Mouse (Mus musculus) frontal cortex, postnatal 36 days (tissue): ENCODE measurements around the gene Zfp648.

Source experiments
- DNase-seq, 2 experiments: peaks; one replicate each; pipeline ENCODE4 v3.0.0; 2022; ENCODE audit warnings: low spot score in 2 of 2

Zfp648 gene

GRCm38 (mm10) chr1:154200955-154201722 is at the start of gene Zfp648:
Gene Zfp648, plus strand, starts transcription at chr1:154201187.
- no peak for DNase-seq

GRCm38 (mm10) chr1:154152539-154152938 is 48.4 kb upstream of the Zfp648 start:
- DNase-seq = no peak

- DNase-seq = no peak
Observed at GRCm38 (mm10) chr1:154153800-154154199, 47.2 kb upstream of the Zfp648 start.

DNA sequence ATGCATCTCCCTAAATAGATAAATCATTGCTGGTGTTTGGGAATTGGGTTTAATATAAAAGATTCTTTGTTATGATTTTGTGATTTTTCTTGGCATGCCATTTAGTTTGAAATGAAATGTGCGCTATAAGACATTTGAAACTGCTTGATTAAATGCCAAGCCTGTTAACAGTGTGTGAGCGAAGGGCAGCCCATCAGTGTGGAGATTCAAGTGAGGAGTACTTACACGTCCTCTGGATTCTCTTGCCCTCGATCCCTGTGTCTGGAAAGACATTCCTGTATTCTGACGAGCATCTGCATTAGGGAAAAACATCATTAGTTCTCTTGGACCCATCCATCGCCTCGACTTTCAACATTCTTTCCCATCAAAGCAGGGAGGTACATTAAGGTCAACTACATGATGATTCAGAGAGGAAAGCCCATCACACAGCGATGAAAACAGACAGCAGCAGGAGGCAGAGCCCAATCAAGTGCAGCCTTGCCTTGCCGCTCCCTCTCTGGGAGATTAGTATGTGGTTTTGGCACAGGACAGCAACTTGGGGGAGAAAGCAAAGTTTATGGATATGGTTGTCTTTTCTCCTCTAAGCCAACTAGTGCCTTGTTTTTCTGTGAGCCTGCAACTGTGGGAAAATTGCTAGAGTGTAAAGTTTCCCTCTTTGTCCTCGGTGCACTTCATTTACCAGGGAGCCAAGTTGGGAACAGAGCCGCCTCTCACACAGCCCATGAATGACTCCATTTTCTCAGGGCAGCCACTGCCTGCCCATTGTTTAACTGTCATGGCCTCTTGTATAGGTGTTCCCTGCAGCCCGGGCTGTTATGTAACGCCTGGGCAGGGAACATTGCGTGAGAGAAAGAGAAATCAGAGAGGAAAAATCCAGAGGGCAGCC is 44.6 kb upstream of the Zfp648 start:
- peak; percentile 55 to 59 for DNase-seq

- no peak for DNase-seq
Observed at GRCm38 (mm10) chr1:154157131-154157530, 43.9 kb upstream of the Zfp648 start.

DNA sequence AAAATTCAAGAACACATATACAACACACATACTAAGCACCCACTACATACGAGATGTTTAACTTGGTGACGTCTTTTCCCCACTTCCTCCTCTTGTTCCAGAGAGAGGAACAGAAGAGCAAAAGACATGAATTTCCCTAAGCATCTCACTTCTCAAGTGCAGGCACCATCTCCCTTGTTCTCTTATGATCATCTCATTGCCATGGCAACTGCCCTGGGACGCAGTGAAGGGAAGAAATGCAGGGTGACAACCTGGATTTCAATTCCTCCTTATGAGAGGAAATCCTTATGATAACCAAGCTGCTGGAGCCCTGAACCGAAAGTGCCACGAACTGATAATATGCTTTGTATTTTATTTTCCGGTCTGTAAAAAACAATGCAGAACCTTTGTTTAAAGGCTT is 33.3 kb upstream of the Zfp648 start:
- DNase-seq = no peak

DNA sequence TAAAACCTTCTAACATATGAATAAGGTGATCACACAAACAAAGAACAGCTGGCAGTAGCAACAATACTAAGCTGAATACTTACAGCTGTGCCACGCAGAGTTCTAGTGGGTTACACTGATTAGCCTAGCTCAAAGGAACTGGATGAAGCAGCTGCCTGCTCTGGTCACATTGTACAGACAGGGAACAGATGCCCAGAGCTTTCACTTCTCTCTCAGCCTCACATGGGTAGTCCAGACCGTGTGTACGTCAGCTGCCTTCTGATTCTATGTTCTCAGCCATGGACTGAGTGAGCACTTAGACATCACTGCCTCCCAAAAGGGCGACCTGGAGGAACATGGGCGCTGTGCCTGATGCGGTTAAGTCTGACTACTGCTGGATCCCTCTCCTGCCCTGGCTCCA is 25.7 kb upstream of the Zfp648 start:
- no peak for DNase-seq

DNA sequence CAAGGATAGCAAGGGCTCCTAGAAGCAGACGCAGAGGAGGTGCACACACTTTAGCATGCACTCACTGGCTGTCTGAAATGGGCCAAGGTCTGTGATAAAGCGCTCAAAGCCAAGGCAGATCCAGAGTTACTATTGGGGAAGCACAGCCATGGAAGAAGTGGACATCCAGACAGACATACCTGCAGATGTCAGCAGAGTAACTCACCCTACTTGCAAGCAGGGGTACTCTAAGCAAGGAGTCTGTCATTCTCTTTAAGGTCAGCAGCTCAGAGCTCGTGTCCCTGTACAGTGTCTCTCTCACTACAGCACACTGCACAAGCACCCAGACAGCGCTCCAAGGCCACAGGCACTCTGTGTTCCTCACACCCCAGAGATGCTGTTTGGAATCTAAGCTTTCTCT is 23.2 kb upstream of the Zfp648 start:
- no peak for DNase-seq

DNA sequence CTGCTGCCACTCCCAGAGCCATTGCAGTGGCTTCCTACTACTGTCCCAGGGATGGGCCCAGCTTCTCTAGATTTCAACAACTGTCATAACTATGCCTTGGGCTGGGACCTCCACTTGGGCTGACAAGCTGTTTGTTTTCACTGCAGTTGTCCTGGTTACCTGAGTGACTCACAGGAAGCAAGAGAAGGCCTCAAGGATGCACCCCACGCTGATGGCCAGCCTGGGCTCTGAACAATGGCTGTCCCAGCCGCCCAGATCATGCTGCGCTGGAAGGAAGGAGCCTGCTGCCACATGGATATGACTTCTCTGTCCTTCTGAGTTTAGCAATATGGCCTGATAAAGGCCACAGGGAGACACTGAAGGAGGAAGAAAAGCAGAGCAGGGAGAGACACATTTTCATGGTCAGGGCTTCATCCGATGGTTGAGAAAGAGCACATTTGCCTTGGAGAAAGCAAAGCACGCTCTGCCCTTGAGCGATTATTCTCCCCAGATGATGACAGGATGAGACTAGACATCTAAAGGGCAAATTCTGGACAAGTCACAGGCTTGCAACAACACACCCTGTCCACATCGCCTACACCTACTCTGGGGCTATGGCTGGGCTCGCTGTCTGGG is 22.3 kb upstream of the Zfp648 start:
- no peak for DNase-seq

- peak; percentile 83 to 90 for DNase-seq
Observed at GRCm38 (mm10) chr1:154180952-154181351, 20.0 kb upstream of the Zfp648 start.

DNA sequence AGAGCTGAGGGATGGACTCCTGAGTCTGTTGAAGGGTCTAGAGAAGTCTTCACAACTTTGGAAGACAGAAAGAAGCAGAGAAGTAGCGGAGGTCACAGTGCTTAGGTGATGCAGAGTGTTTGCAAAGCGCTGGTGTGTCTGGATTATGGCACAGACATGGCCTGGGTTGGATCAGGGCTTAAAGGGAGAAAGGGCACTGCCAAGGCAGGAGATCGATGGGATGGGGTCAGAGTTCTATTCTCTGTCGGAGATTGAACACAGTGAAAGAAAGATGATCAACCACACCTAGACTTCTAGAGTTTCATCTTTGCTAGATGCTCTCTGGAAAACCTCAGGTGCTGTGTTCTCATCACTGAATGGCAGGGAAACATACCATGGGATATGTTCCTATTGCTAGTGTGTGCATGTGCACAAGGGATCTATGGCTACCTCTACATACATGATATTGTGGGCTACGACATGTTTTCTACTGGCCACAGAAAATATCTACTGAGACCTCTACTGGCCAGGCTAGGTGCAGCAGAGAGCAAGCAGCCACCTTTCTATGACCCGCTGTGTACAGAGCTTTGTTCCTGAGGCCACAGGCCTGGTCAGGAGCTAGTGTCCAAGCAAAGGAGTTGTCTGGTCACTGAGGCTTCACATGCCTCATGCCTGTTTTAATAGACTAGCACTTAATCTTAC is 18.5 kb upstream of the Zfp648 start:
- DNase-seq = no peak

DNA sequence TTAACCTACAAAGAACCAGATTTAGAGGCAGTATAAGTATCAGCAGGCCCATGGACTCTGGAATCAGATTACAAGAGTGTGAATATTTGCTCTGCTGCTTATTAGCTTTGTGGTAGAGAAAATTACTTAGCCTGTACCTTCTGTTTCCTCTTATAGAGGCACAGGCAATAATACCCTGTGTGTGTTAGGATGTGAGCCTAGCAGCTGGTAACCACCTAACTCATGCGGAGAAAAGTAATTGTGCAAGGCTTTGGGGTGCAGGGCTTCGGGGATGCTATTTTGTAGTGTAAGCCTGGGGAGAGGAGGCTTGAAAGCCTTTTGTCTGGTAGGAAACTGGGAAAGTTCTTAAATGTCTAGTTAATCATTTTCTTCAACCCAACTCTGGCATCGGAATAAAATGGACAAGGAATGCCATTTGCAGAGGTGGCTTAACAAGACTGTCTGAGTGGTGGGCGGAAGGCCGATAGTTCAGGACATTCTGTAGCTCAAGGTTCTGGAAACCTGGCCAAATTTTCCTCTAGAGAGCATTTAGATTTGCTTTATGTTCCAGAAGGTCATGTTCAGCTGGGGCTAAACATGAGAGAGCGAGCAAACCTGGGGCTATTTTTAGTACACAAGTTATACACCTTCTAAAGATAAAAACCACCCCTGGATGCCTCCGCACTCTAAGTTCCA is 17.8 kb upstream of the Zfp648 start:
- DNase-seq = no peak

DNA sequence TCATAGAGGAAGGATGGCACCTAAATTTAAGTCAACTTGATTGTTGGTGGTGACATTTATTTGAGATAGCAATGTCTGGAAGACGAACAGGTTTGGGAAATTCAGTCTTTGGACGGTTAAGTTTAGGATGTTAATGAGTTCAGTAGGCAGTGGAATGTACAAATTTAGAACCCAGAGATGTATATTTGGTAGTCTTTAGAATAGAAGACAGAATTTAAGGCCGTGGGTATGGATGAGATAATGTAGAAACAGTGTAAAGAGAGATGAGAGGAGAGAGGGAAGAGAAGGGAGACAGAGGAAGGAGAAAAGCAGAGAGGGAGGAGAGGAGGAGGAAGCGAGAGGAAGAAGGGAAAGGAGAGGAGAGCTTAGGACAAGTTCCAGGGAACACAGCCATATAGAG is 12.8 kb upstream of the Zfp648 start:
- DNase-seq = no peak

- no peak for DNase-seq
Observed at GRCm38 (mm10) chr1:154188631-154189030, 12.4 kb upstream of the Zfp648 start.

- peak; percentile 75 to 84 for DNase-seq
Observed at GRCm38 (mm10) chr1:154189842-154190530, 11.0 kb upstream of the Zfp648 start.

GRCm38 (mm10) chr1:154198896-154199295 is 2.1 kb upstream of the Zfp648 start:
- no peak for DNase-seq

DNA sequence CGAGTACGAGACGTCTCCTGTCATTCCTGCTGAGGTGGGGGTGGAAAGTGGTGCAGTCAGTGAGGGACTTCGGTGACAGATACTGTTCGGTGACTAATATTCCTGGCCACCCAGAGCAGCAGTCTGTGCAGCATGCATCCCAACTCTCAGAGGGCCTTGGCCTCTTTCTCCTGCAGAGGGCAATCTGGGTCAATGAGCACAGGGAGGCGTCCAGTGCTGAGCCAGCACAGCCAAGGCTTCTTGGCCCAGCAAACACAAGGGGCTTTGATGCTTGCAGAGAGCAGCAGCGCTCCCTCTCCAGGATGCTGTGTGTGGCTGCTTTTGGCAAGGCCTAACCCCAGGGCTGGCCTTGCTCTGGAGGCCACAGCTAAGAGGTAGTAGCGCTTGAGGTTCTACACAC is 1.6 kb downstream of the Zfp648 start:
- peak in 1 of 2 experiments; percentile 49 for DNase-seq

DNA sequence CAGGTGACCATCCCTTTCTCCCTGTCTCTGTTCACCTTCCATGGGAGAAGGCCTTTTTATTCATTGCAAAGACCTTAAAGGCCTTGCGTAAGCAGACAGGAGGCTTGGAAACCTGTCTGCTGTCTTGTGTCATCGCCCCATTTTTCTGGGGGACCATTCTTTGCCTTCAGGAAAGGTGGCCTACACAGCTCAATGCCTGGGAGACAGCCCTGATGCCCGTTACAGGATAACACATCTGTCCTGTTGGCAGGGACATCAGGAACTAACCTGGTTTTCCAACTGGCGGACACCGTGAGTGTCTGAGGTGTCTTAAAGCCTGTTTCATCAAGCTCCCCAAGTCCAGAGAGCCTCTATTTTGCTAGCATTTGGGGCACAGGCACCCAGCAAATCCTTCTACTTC is 2.4 kb downstream of the Zfp648 start:
- no peak for DNase-seq

DNA sequence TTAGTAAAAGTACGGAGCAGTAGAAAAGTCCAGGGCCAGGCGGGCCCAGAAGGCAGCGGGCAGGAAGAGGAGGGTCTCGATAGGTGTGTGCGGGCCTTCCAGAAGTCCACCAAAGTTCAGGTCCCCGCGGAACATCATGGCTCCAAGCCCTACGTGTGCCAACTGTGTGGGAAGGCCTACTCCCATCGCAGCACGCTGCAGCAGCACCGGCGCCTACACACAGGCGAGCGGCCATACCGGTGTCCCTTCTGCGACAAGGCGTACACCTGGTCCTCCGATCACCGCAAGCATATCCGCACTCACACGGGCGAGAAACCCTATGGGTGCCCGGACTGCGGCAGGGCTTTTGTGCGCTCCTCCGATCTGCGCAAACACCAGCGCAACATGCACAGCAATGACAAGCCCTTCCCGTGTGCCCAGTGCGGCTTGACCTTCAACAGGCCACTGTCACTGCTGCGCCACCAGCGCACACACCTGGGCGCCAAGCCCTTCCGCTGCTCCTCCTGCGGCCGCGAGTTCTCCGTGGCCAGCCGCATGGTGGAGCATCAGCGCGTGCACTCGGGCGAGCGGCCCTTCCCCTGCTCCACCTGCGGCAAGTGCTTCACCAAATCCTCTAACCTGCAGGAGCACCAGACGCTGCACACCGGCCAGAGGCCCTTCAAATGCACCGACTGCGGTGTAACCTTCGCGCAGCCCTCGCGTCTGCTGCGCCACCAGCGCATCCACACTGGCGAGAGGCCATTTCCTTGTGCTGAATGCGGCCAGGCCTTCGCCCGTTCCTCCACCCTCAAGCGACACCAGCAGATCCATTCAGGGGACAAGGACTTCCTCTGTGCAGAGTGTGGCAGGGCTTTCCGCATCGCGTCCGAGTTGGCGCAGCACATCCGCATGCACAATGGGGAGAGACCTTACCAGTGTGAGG is 3.9 kb downstream of the Zfp648 start:
- peak; percentile 32 to 45 for DNase-seq

DNA sequence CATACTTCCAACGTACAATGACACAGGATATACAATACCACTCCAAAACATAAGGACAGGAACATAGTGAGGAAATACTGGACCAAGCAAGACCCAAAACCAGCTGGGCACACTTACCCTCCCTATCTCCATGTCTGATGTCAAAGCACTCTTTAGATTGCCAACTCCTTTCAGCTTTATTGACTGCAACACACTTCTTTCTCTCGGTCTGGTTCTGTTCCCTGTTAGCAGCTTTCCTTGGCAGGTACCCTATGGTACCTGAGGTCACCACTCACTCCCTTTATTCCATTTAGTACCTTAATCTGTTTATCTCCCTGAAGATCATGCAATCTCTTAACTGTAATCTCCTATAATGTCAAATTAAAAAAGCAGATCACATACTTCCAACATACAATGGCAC is 19.0 kb downstream of the Zfp648 start:
- no peak for DNase-seq
